Mouse (Mus musculus) neural tube, embryonic 15.5 days (tissue): ENCODE data around the gene Abl2. TPM values are rescaled to one million over a fixed set of nuclear protein-coding genes. Genes with fewer than 3 reads are reported as not detected.

Experiments used
- ATAC-seq: fragments of 200-750 bp; cut with Nextera tagmentation; 2 replicates; pipeline ENCODE4 v1.8.0; 2017; ENCODE audit warnings: mild to moderate bottlenecking, moderate TSS enrichment, moderate library complexity; ENCODE audit not compliant: low FRiP score
- H3K27ac ChIP-seq: fragments of 300-500 bp; sonication (generic); replicated peaks from 2 replicates; pipeline ENCODE4 v1.5.1; 2015; ENCODE audit warnings: mild to moderate bottlenecking, inconsistent platforms
- H3K27me3 ChIP-seq: fragments of 300-500 bp; sonication (generic); replicated peaks from 2 replicates; pipeline ENCODE4 v1.6.1; 2015; ENCODE audit warnings: inconsistent platforms
- H3K36me3 ChIP-seq: fragments of 300-500 bp; sonication (generic); 2 replicates; pipeline ENCODE4 v1.6.1; 2015; ENCODE audit warnings: inconsistent platforms
- H3K4me1 ChIP-seq: fragments of 300-500 bp; sonication (generic); 2 replicates; pipeline ENCODE4 v1.6.1; 2015; ENCODE audit warnings: inconsistent platforms
- H3K4me2 ChIP-seq: fragments of 300-500 bp; sonication (generic); 2 replicates; pipeline ENCODE4 v1.6.1; 2015; ENCODE audit warnings: inconsistent platforms, mild to moderate bottlenecking, moderate library complexity
- H3K4me3 ChIP-seq: fragments of 300-500 bp; sonication (generic); replicated peaks from 2 replicates; pipeline ENCODE4 v1.5.1; 2015; ENCODE audit warnings: mild to moderate bottlenecking, inconsistent platforms
- H3K9ac ChIP-seq: fragments of 300-500 bp; sonication (generic); replicated peaks from 2 replicates; pipeline ENCODE4 v1.6.1; 2015; ENCODE audit warnings: mild to moderate bottlenecking, inconsistent platforms
- H3K9me3 ChIP-seq: fragments of 300-500 bp; sonication (generic); replicated peaks from 2 replicates; pipeline ENCODE4 v1.6.1; 2016; ENCODE audit warnings: inconsistent platforms
- WGBS: fragments of 180-500 bp; shearing (Covaris S2); methylation state at CpG from one replicate; pipeline ENCODE4 v1.1.7; 2015; ENCODE audit warnings: mixed read lengths; 5-methylcytosine and 5-hydroxymethylcytosine counted together
- polyA plus RNA-seq: library from polyadenylated mRNA; unstranded; fragments of >200 nt; fragmentation: Nextera tagmentation; extraction: Ambion mirVana; gene quantifications from 2 replicates; pipeline ENCODE4 v1.2.1, GENCODE M21; 2015

The Abl2 gene
- polyA plus RNA-seq, 1 experiment from 2014 or later = 5.3 TPM

DNA sequence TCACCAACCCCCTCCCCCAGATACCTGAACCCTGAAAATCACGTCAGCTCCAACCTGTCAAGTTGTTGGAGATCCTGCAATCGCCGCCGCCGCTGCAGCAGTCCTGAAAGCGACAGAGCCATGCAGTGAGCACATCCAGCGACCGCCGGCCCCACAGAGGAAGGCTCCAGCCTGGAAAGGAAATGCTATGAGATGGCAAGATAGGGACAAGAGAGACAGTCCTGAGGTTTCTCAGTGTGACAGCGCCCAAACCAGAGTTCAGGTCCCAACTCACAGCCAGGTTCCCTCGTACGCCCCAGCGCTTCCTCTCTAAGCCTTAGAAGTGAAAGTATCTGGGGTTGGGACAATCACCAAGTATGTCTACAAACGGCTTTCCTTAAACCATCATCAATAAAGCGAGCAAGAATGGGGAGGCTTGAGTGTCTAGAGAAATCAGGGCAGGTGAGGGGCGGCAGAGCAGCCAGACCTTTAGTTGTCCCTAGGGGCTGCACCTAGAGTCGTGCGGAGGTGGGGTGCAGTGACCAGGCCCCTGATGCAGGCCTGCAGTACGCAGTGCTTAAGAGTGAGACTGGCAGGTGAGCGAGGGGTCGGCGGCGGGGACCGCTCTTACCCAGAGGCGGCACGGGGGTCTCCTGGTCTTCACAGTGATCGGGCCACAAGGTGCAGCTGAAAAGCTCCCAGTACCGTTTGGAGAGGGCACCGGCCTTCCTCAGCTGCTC is 115.0 kb downstream of the Abl2 start:
- WGBS = 2% methylated on average over 29 of the region's 29 CpGs
- Histone ChIP-seq H3K4me3 (peak overlapping the region; percentile 46), H3K27me3 (0 out of 2 replicates have a peak, but pooled peaks cover 7% of the 10 kb centered on the region), H3K4me1 (peaks cover 22% of the 10 kb centered on the region), H3K9ac (peak overlapping the region; percentile 43), H3K27ac (no peak overlapping the region), H3K36me3 (no peaks in the 10 kb centered on the region), H3K4me2 (peak overlapping the region; percentile 92), H3K9me3 (no peaks in the 10 kb centered on the region)
- ATAC-seq = peak; percentile 33; the same call in 1 of the 2 replicates

DNA sequence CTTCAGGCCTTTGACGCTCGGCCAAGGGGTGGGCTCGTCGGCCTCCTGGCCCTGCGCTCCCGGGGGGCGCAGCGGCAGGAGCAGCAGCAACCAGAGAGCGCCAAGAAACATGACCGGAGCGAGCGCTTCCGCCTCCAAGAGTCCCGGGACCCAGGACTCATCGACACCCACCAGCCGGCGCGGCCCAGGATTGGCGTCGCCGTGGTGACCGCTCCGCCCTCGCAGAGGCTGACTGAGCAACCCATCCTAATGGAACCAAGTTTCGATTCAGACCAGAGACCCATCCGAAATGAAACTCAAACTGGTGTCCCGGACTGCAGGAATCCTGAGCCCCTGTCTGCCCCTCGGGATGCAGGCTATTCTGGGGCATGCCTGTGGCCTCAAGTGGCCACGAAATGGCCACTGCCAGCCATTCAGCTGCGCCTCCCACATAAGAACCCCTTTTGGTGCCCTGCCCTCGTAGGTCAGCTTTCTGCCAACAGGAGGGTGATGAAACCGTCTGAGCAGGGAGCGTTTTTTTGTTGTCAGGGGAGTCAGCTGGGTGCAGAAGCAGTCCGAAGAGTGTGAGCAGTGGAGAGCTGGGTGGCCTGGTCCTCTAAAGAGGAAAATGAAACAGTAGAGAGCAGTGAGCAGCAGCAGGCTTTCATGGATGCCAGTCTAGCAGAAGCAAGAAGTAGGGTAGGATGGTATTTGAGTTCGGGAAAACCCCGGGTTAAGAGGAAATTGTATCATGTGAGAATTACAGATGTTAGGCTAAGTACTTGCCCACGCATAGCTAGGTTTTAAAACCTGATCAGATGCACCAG is 115.8 kb downstream of the Abl2 start, which contains the start of gene Tor3a:
Tor3a (minus strand) TSS at position 162 of the 806 bp plus-strand sequence.
- peak; percentile 78; the same call in 1 of the 2 replicates for ATAC-seq
- Histone ChIP-seq H3K27me3 (0 out of 2 replicates have a peak, but pooled peaks cover 7% of the 10 kb centered on the region), H3K9me3 (no peaks in the 10 kb centered on the region), H3K36me3 (0 out of 2 replicates have a peak, but pooled peaks cover under 1% of the 10 kb centered on the region), H3K27ac (no peak within 1 kb of the TSS), H3K9ac (peak within 1 kb of the TSS; percentile 43), H3K4me3 (peak within 1 kb of the TSS; percentile 46), H3K4me1 (peaks cover 20% of the 10 kb centered on the region), H3K4me2 (peak within 1 kb of the TSS; percentile 92)
- 8% methylated on average over 37 of the region's 37 CpGs for WGBS

DNA sequence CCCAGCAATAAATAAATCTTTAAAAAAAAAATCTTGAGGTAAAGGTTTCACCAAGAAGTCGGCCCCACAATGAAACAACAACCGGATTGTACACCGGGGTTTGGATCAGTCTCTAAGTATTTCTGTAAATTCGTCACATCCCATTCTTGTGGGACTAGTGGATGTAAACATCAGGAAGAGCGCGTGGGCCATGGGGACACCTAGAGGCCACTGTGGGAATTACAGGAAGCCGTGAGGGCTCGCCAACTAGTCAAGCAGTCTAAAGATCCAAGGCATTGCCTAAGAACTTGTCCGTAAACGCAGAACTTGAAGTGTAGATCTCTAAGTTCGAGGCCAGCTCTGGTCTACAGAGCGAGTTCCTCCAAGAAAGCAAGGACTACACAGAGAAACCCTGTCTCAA is 117.6 kb downstream of the Abl2 start:
- Histone ChIP-seq H3K9me3 (no peaks in the 10 kb centered on the region), H3K4me1 (peaks cover 20% of the 10 kb centered on the region), H3K4me2 (no peak overlapping the region), H3K9ac (no peak overlapping the region), H3K27me3 (0 out of 2 replicates have a peak, but pooled peaks cover 7% of the 10 kb centered on the region), H3K4me3 (no peak overlapping the region), H3K36me3 (peaks cover 14% of the 10 kb centered on the region), H3K27ac (no peak overlapping the region)
- WGBS = 41% methylated on average over 12 of the region's 12 CpGs
- no peak for ATAC-seq

DNA sequence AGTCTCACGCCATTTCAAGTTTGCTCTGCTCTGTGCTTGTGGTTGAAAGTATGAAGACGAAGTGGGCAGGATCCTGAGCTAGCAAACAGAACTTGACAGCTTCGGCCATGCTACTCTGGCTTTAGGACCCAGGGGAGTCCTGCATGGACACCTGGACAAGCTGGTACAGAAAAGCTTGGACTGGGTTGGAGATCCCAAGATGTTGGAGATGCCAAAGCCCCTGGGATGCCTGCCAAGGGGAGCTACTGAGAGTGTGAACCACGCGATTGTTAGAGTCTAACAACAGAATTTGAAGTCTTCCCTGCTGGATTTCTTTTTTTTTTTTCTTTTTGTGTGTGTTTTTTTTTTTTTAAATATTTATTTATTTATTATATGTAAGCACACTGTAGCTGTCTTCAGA is 118.0 kb downstream of the Abl2 start:
- no peak overlapping the region for H3K27ac ChIP-seq
- H3K4me3 ChIP-seq = no peak overlapping the region
- H3K9ac ChIP-seq = no peak overlapping the region
- no peak overlapping the region for H3K4me2 ChIP-seq
- no peaks in the 10 kb centered on the region for H3K9me3 ChIP-seq
- H3K4me1 ChIP-seq = peaks cover 20% of the 10 kb centered on the region
- WGBS = 86% methylated on average over 5 of the region's 5 CpGs
- ATAC-seq = no peak
- 0 out of 2 replicates have a peak, but pooled peaks cover 7% of the 10 kb centered on the region for H3K27me3 ChIP-seq
- peaks cover 18% of the 10 kb centered on the region for H3K36me3 ChIP-seq

DNA sequence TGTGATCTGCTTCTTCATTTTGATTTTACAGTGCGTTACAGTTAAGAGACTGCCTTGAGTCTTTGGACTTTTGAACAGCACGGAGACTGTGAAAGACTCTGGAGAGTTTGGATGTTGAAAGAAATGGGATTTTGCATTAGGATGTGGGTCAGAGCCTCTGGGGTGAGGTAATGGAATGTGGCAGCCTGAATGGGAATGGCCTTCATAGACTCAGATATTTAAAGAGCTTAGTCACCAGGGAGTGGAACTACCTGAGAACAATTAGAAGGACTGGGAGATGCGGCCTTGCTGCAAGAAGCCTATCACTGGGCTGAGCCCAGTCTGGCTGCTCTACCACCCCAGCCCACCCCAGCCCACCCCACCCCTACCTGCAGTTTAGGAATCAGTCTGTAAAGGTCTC is 118.6 kb downstream of the Abl2 start:
- Histone ChIP-seq H3K9ac (no peak overlapping the region), H3K4me3 (no peak overlapping the region), H3K4me2 (no peak overlapping the region), H3K27me3 (0 out of 2 replicates have a peak, but pooled peaks cover 7% of the 10 kb centered on the region), H3K9me3 (no peaks in the 10 kb centered on the region), H3K27ac (no peak overlapping the region), H3K36me3 (peaks cover 22% of the 10 kb centered on the region), H3K4me1 (peaks cover 20% of the 10 kb centered on the region)
- no peak for ATAC-seq
- WGBS = 84% methylated on average over 3 of the region's 3 CpGs

DNA sequence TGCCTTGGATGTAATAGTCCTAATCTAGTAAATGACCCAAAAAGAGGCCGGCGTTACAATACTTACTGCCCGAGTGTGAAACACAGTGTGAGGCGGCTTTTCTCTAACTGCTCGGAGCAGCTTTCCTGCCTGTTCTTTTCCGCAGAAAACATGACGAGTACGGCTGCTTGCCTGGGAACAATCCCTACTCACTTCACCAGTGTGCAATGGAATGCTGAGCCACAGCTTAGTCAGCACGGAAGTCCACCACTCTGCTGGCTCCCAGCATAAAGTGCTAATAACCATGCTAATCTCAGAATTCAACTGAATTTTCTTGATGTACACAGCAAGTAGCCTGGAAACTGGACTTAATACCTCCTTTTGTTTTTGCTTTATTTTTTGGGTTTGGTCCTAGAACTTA is 121.0 kb downstream of the Abl2 start:
- Histone ChIP-seq H3K4me2 (no peak overlapping the region), H3K27me3 (0 out of 2 replicates have a peak, but pooled peaks cover 5% of the 10 kb centered on the region), H3K9me3 (no peaks in the 10 kb centered on the region), H3K36me3 (peaks cover 35% of the 10 kb centered on the region), H3K4me1 (peaks cover under 1% of the 10 kb centered on the region; the same call in 1 of the 2 replicates), H3K4me3 (no peak overlapping the region), H3K9ac (no peak overlapping the region), H3K27ac (no peak overlapping the region)
- WGBS = 69% methylated on average over 9 of the region's 9 CpGs
- no peak for ATAC-seq

DNA sequence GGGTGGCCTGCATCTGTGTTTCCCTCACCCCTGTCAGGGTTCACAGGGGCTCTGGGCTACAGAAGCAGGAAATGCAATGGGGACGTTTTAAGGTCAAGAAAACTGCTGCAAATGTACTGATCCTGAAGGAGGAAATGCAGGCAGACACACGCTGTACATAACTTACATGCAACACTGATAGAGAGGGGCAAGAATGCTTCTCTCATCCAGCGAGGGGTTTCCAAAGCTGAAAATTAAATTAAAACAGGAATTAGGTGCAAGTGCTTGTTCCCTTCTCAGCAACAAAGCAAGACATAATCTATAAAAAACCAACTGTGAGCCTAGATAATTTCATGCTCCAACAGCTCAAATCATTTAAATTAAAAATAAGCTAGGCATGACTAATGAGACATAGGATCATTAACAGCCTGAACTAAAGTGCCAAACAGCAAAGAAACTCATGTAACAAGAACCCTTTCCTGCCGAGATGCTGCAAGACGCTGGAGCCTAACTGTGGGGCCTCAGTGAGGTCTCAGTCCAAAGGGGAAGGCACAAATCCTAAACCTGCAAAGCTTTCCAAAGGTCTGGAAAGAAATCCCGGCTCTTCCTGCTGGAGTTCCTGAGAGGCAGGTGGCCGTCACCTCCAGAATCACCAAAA is 127.6 kb downstream of the Abl2 start:
- ATAC-seq = no peak
- no peaks in the 10 kb centered on the region for H3K27me3 ChIP-seq

More for the DNA sequence above, 127.6 kb downstream of the Abl2 start:
- no peak overlapping the region for H3K27ac ChIP-seq
- peaks cover 76% of the 10 kb centered on the region for H3K36me3 ChIP-seq
- no peaks in the 10 kb centered on the region; the same call in 1 of the 2 replicates for H3K4me1 ChIP-seq
- H3K4me2 ChIP-seq = no peak overlapping the region
- 68% methylated on average over 7 of the region's 7 CpGs for WGBS
- no peaks in the 10 kb centered on the region for H3K9me3 ChIP-seq
- H3K9ac ChIP-seq = no peak overlapping the region
- no peak overlapping the region for H3K4me3 ChIP-seq

Other genes with a start within 250 kb of the Abl2 start
- gene Nphs2, start 248.1 kb upstream of the Abl2 start, polyA plus RNA-seq = 0.17 and 0.22 TPM in 2 replicates
- gene Gm2000, start 192.7 kb upstream of the Abl2 start, polyA plus RNA-seq = 543 TPM in 2 replicates
- 0.22 TPM in 1 of 2 replicates, not detected in the other for gene Axdnd1, start 137.6 kb upstream of the Abl2 start, polyA plus RNA-seq
- 9.8 and 16.6 TPM in 2 replicates for gene Soat1, start 84.5 kb upstream of the Abl2 start, polyA plus RNA-seq
- gene Gm10031, start 34.8 kb upstream of the Abl2 start, polyA plus RNA-seq = 0.40 and 0.45 TPM in 2 replicates
- gene Tor3a, start 115.6 kb downstream of the Abl2 start, polyA plus RNA-seq = 3.2 and 5.6 TPM in 2 replicates
- gene Fam20b, start 160.3 kb downstream of the Abl2 start, polyA plus RNA-seq = 26.8 and 27.4 TPM in 2 replicates